Mouse (Mus musculus) intestine, embryonic 16.5 days (tissue): ENCODE results near the gene Ddb2. TPM values are rescaled to one million over a fixed set of nuclear protein-coding genes. Genes with fewer than 3 reads are reported as not detected.

ENCODE experiments used
- polyA plus RNA-seq: library from polyadenylated mRNA; unstranded; fragments of >200 nt; fragmentation: Nextera tagmentation; extraction: Ambion mirVana; gene quantifications from 2 replicates; pipeline ENCODE4 v1.2.1, GENCODE M21; 2015

Gene Ddb2
- polyA plus RNA-seq, 1 experiment from 2014 or later: 15.2 TPM

Other genes starting within 250 kb of the Ddb2 start
- gene Rapsn, start 201.4 kb downstream of the Ddb2 start, polyA plus RNA-seq: 0.72 and 0.94 TPM in 2 replicates
- gene Psmc3, start 183.0 kb downstream of the Ddb2 start, polyA plus RNA-seq: 238 and 252 TPM in 2 replicates
- gene Slc39a13, start 166.6 kb downstream of the Ddb2 start, polyA plus RNA-seq: 30.2 and 32.3 TPM in 2 replicates
- gene Spi1, start 154.6 kb downstream of the Ddb2 start, polyA plus RNA-seq: 4.2 and 6.1 TPM in 2 replicates
- 0.06 TPM in 1 of 2 replicates, not detected in the other for gene Mybpc3, start 118.8 kb downstream of the Ddb2 start, polyA plus RNA-seq
- 8.5 and 8.9 TPM in 2 replicates for gene Madd, start 53.1 kb downstream of the Ddb2 start, polyA plus RNA-seq
- gene Nr1h3, start 34.1 kb downstream of the Ddb2 start, polyA plus RNA-seq: 21.8 and 24.2 TPM in 2 replicates
- 20.4 and 22.9 TPM in 2 replicates for gene Acp2, start 34.1 kb downstream of the Ddb2 start, polyA plus RNA-seq
- gene Pacsin3, start 19.0 kb upstream of the Ddb2 start, polyA plus RNA-seq: 17.0 and 21.0 TPM in 2 replicates
- 68.4 and 73.1 TPM in 2 replicates for gene Arfgap2, start 28.0 kb upstream of the Ddb2 start, polyA plus RNA-seq
- 34.6 and 36.0 TPM in 2 replicates for gene 1110051M20Rik, start 207.7 kb upstream of the Ddb2 start, polyA plus RNA-seq
- gene Lrp4, start 220.5 kb upstream of the Ddb2 start, polyA plus RNA-seq: 8.2 and 8.3 TPM in 2 replicates